Mouse (Mus musculus) myocyte (in vitro differentiated cells): ENCODE data around the gene Slc25a44. TPM values are rescaled to one million over a fixed set of nuclear protein-coding genes. Genes with fewer than 3 reads are reported as not detected.
A peak's percentile ranks its signal among the peaks of the same experiment; 100 is the strongest.

Experiments
- H3K27me3 ChIP-seq: one replicate; pipeline ENCODE4 v1.6.1; 2011; ENCODE audit not compliant: control insufficient read depth, insufficient read depth, insufficient read length
- H3K36me3 ChIP-seq: one replicate; pipeline ENCODE4 v1.6.1; 2011; ENCODE audit not compliant: control insufficient read depth, insufficient read depth
- H3K4me2 ChIP-seq: one replicate; pipeline ENCODE4 v1.6.1; 2011; ENCODE audit warnings: low read depth, control low read depth
- H3K4me3 ChIP-seq: one replicate; pipeline ENCODE4 v1.5.1; 2011; ENCODE audit warnings: mild to moderate bottlenecking, control low read depth, moderate library complexity
- H3K79me2 ChIP-seq: one replicate; pipeline ENCODE4 v1.6.1; 2011; ENCODE audit not compliant: control insufficient read depth, insufficient read depth
- H3ac ChIP-seq: one replicate; pipeline ENCODE4 v1.6.1; 2011; ENCODE audit not compliant: control insufficient read depth, insufficient read length
- CEBPB ChIP-seq: IDR thresholded peaks from 2 replicates; pipeline ENCODE4 v1.6.1; 2011; ENCODE audit warnings: mild to moderate bottlenecking, moderate library complexity; ENCODE audit not compliant: poor library complexity, insufficient read depth, severe bottlenecking
- E2F4 ChIP-seq: IDR thresholded peaks from one replicate; pipeline ENCODE4 v1.6.1; 2011; ENCODE audit warnings: mild to moderate bottlenecking, control low read depth, moderate library complexity; ENCODE audit not compliant: insufficient read depth
- MAX ChIP-seq: IDR thresholded peaks from one replicate; pipeline ENCODE4 v1.6.1; 2011; ENCODE audit warnings: low read depth, mild to moderate bottlenecking, control low read depth
- MYOD1 ChIP-seq, 3 experiments: IDR thresholded peaks; one replicate each; pipeline ENCODE4 v1.6.1; 2011; ENCODE audit warnings: control low read depth in 2 of 3, low read depth in 2 of 3, mild to moderate bottlenecking in 2 of 3, moderate library complexity in 1 of 3; ENCODE audit not compliant: insufficient read length in 2 of 3, control insufficient read depth in 1 of 3
- MYOG ChIP-seq, 3 experiments: IDR thresholded peaks; one replicate each; pipeline ENCODE4 v1.6.1; 2011; ENCODE audit warnings: control low read depth in 2 of 3, low read depth in 2 of 3, mild to moderate bottlenecking in 2 of 3; ENCODE audit not compliant: insufficient read length in 2 of 3, control insufficient read depth in 1 of 3, insufficient read depth in 1 of 3
- POLR2A ChIP-seq: IDR thresholded peaks from one replicate; pipeline ENCODE4 v1.6.1; 2011; ENCODE audit warnings: low read depth, mild to moderate bottlenecking, control low read depth, moderate library complexity; ENCODE audit not compliant: insufficient read length
- POLR2AphosphoS2 ChIP-seq: IDR thresholded peaks from one replicate; pipeline ENCODE4 v1.6.1; 2011; ENCODE audit warnings: low read depth, control low read depth; ENCODE audit not compliant: insufficient read length
- REST ChIP-seq: IDR thresholded peaks from one replicate; pipeline ENCODE4 v1.6.1; 2011; ENCODE audit warnings: mild to moderate bottlenecking, control low read depth, moderate library complexity; ENCODE audit not compliant: insufficient read depth, insufficient read length
- SRF ChIP-seq: IDR thresholded peaks from one replicate; pipeline ENCODE4 v1.6.1; 2011; ENCODE audit warnings: low read depth; ENCODE audit not compliant: control insufficient read depth, insufficient read length
- TCF12 ChIP-seq: IDR thresholded peaks from one replicate; pipeline ENCODE4 v1.6.1; 2011; ENCODE audit warnings: mild to moderate bottlenecking, control low read depth; ENCODE audit not compliant: poor library complexity, insufficient read depth, severe bottlenecking
- TCF3 ChIP-seq: IDR thresholded peaks from one replicate; pipeline ENCODE4 v1.6.1; 2011; ENCODE audit warnings: low read depth, control low read depth; ENCODE audit not compliant: insufficient read length
- USF1 ChIP-seq: IDR thresholded peaks from one replicate; pipeline ENCODE4 v1.6.1; 2011; ENCODE audit warnings: low read depth, mild to moderate bottlenecking, control low read depth, moderate library complexity
- polyA plus RNA-seq: library from polyadenylated mRNA; unstranded; fragments of >200 nt; fragmentation: generic; extraction: Trizol; gene quantifications from one replicate; pipeline ENCODE4 v1.2.1, GENCODE M21; 2012; ENCODE audit warnings: missing spikeins

Gene Slc25a44
- polyA plus RNA-seq, 1 experiment, result 19.3 TPM

- TF ChIP-seq REST (no peak), SRF (no peak), MYOG (IDR thresholded peaks at IDR 0.05; ENCODE audit: control insufficient read depth in 1 of 3, insufficient read depth in 1 of 3, insufficient read length in 2 of 3, low read depth in 2 of 3) (no peak), POLR2A (no peak), TCF3 (no peak), POLR2AphosphoS2 (no peak), CEBPB (no peak), MYOD1 (IDR thresholded peaks at IDR 0.05; ENCODE audit: control insufficient read depth in 1 of 3, insufficient read length in 2 of 3, low read depth in 2 of 3) (no peak), TCF12 (no peak), E2F4 (no peak), USF1 (no peak), MAX (no peak)
- H3K4me2 ChIP-seq, result no peak overlapping the region
- no peak overlapping the region for H3K4me3 ChIP-seq
- peaks cover 10% of the 10 kb centered on the region for H3K79me2 ChIP-seq
- H3K27me3 ChIP-seq, result no peaks in the 10 kb centered on the region
- H3ac ChIP-seq, result no peak overlapping the region
- peaks cover 12% of the 10 kb centered on the region for H3K36me3 ChIP-seq
Observed at GRCm38 (mm10) chr3:88418016-88418415, 6.9 kb downstream of the Slc25a44 start.

GRCm38 (mm10) chr3:88415668-88416067 lies 9.3 kb downstream of the Slc25a44 start:
- Histone ChIP-seq H3K79me2 (no peaks in the 10 kb centered on the region), H3K36me3 (peaks cover 12% of the 10 kb centered on the region), H3K4me2 (no peak overlapping the region), H3K27me3 (no peaks in the 10 kb centered on the region), H3K4me3 (no peak overlapping the region), H3ac (no peak overlapping the region)
- TF ChIP-seq SRF (no peak), USF1 (no peak), REST (no peak), POLR2A (no peak), MYOG (IDR thresholded peaks at IDR 0.05; ENCODE audit: control insufficient read depth in 1 of 3, insufficient read depth in 1 of 3, insufficient read length in 2 of 3, low read depth in 2 of 3) (no peak), MYOD1 (IDR thresholded peaks at IDR 0.05; ENCODE audit: control insufficient read depth in 1 of 3, insufficient read length in 2 of 3, low read depth in 2 of 3) (no peak), POLR2AphosphoS2 (no peak), MAX (no peak), CEBPB (no peak), TCF3 (no peak), TCF12 (no peak), E2F4 (no peak)

DNA sequence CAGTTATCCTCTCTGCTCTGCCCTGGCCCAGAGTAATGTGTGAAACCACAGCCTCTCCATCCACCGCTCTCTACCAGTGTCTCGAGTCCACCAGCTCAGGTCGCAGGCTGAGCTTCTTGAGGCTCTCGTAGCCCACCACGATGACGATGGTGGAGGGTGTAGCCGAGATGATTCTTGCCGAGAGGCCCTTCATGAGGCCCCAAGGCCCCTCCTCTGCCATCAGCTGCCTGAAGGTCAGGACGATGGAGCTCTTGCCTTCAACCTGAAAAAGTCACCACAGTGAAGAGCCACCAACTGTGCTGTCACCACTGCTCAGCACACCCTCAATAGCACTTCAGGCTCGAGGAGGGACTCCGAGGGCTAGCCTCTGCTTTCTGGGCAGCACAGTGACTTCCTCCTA lies 12.3 kb downstream of the Slc25a44 start:
- TF ChIP-seq CEBPB (no peak), POLR2A (no peak), SRF (no peak), REST (no peak), TCF12 (no peak), MYOG (IDR thresholded peaks at IDR 0.05; ENCODE audit: control insufficient read depth in 1 of 3, insufficient read depth in 1 of 3, insufficient read length in 2 of 3, low read depth in 2 of 3) (no peak), MAX (no peak), USF1 (no peak), POLR2AphosphoS2 (no peak), E2F4 (no peak), TCF3 (no peak), MYOD1 (IDR thresholded peaks at IDR 0.05; ENCODE audit: control insufficient read depth in 1 of 3, insufficient read length in 2 of 3, low read depth in 2 of 3) (no peak)
- H3K36me3 ChIP-seq, result peaks cover 4% of the 10 kb centered on the region

DNA sequence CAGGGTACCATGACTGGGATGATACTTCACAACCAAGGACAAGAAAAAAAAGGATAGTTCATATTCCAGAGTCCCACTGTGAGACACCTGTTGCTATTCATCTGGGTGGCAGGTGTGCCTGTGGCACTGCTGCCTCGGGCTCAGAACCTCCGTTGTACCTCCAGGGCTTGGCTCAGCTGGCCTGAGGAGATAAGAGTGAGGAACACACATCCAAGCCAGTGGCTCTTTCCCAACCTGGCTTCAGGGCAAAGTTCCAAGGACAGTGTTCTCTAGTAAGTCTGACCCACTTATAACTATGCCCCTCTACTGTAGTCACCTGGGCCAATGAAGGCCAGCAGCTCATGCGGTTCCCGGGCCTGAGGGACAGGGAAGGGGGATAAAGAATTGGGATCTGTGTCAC lies 13.3 kb downstream of the Slc25a44 start:
- Histone ChIP-seq H3K79me2 (peaks cover 3% of the 10 kb centered on the region), H3ac (no peak overlapping the region), H3K4me3 (no peak overlapping the region), H3K27me3 (no peaks in the 10 kb centered on the region), H3K36me3 (peaks cover 4% of the 10 kb centered on the region), H3K4me2 (no peak overlapping the region)
- TF ChIP-seq POLR2A (no peak), MYOD1 (IDR thresholded peaks at IDR 0.05; ENCODE audit: control insufficient read depth in 1 of 3, insufficient read length in 2 of 3, low read depth in 2 of 3) (peak in 2 of 3 experiments; percentile 38 to 49), SRF (no peak), MYOG (IDR thresholded peaks at IDR 0.05; ENCODE audit: control insufficient read depth in 1 of 3, insufficient read depth in 1 of 3, insufficient read length in 2 of 3, low read depth in 2 of 3) (peak in 1 of 3 experiments; percentile 28)

More for the DNA sequence above, 12.3 kb downstream of the Slc25a44 start:
- no peaks in the 10 kb centered on the region for H3K27me3 ChIP-seq
- H3K4me2 ChIP-seq, result no peak overlapping the region
- H3ac ChIP-seq, result no peak overlapping the region
- no peaks in the 10 kb centered on the region for H3K79me2 ChIP-seq
- H3K4me3 ChIP-seq, result no peak overlapping the region

GRCm38 (mm10) chr3:88410645-88411031 lies 14.3 kb downstream of the Slc25a44 start:
- H3K4me2 ChIP-seq, result peak overlapping the region; percentile 76
- H3K27me3 ChIP-seq, result no peaks in the 10 kb centered on the region
- no peak for TF ChIP-seq MYOD1 (IDR thresholded peaks at IDR 0.05; ENCODE audit: control insufficient read depth in 1 of 3, insufficient read length in 2 of 3, low read depth in 2 of 3)
- TF ChIP-seq MAX, result no peak
- TF ChIP-seq E2F4, result no peak
- no peak for TF ChIP-seq POLR2A
- peaks cover 4% of the 10 kb centered on the region for H3K36me3 ChIP-seq
- H3K79me2 ChIP-seq, result peaks cover 12% of the 10 kb centered on the region
- H3K4me3 ChIP-seq, result peak overlapping the region; percentile 83
- H3ac ChIP-seq, result peak overlapping the region; percentile 30
